Mouse (Mus musculus): ENCODE measurements around the gene Syt12.
A peak's percentile ranks its signal among the peaks of the same experiment; 100 is the strongest.

Syt12 gene

DNA sequence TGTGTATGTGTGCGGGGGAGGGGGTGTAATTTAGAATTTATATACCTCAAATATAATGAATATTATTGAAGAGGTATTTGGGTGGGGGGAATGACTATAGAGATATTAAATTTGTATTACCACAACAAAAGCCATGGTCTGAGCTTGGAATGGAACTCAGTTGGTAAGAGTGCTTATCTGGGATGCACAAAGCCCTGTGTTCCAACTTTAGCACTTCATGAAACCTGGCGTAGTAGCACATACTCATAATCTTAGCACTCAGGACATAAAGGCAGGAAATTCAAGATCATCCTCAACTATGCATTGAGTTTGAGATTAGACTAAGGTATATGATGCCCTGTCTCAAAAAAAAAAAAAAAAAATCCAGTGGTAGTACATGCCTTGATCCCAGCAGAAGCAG, 72.4 kb downstream of the Syt12 start:
- DNase-seq (ENCODE audit: low spot score) = no peak

DNA sequence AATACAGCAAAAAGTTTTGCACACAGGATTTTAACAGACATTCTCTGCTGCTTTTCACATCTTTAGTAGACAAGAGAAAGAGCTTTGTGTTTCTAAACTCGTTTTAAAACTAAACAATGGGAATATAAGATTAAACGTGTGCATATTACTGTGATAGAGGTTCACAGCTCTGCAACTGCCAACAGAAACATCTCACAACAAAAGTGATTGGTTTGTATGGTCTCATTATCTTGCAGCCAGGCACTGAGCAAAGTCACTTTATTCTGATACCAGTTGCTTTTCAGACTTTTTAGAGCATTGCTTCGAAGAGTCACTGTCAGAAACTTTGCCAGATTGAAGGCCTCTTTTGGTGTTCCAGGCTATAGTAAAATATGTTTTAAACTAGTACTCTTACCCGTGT, 78.3 kb downstream of the Syt12 start:
- no peak for DNase-seq (ENCODE audit: low spot score)

DNA sequence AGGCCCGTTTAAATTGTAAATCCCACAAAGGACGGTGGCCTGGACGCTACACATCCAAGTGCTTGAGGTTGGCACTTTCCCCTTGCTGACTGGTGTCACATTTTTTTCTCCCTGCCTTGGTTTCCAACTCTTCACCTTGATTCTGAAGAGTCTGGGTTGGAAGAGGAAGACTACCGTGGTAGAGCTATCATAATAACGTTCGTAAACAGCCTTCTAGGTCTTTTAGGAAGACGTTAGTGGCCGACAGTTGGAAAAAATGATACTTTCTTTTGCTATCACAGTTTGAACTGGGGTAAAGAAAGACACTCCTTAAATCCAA, 78.7 kb downstream of the Syt12 start:
- no peak for DNase-seq (ENCODE audit: low spot score)

DNA sequence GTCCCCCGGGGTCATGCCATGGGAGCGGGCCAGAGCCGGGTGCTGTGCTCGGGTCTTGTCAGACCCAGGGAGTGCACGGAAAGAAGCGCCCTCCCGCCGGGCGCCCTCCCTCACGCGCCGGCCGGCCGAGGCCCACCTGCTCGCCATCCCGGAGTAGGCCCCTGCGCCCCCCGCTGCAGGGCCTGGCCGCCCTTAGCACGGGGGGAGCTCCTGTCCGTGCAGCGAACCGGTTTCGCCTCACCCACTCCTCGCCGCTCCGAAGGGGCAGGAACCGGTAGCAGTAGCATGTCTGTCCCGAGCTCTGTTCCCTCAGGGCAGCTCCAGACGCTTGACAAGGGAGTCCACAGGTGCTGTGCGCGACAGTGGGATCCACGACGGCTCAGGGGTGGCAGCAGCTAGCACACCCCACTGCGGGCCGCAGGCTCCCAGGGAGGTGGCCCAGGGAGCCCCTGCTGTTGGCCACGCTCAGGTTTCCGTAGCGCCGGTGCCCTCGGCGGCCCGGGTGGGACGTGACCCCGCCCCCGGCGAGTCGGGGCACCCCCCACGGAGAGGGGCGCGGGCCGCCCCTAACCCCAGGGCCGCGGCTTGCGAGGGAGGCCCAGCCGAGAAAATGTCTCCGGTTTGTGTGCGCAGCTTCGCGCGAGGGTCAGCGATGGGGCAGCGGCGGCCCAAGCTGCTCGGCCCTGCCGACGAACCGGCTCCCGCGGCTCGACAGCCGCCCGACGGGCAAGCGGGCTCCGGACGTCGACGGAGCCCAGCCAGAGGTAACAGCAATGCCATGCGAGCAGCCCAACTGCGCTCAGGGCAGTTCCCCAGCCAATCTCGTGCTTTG, 79.2 kb downstream of the Syt12 start, which contains the start of gene Kdm2a:
Gene Kdm2a (minus strand): TSS at position 488 of the 832 bp plus-strand sequence.
- DNase-seq (ENCODE audit: low spot score) = peak; percentile 74

DNA sequence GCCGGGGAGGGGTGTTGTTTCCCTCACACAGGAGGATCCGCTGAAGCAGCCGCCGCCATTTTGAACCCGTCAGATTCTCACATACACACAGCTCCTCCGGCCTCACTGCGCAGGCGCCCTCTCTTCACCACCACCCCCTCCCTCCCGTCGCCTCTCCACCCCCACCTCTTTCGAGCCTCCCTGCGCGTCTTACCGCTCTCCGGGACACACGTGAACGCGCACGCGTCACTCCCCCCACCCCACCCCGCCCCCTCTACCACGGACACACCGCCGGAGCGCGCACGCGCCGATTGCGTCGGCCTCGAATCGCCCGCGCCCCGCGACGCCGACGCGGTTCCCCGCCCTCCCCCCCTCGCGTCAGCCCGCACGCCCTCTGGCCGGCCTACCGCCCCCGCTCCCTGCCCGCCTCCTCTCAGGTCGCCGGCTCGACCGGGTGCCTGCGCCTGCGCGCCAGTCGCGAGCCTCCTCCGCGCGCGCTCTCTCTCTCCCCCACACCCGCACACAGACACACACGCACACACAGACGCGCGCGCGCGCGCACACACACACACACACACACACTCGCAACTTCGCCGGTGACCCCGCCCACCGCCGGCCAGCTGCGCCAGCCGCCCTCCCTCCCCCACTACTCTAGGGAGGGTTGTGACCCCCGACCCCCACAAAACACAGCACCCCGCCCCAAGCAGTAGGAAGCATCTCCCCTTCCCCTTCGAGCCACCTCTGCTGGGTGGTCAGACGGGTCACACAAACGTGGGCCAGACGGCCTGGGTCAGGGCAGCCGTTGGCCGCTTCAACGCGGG, 80.0 kb downstream of the Syt12 start:
- peak; percentile 96 for DNase-seq (ENCODE audit: low spot score)

DNA sequence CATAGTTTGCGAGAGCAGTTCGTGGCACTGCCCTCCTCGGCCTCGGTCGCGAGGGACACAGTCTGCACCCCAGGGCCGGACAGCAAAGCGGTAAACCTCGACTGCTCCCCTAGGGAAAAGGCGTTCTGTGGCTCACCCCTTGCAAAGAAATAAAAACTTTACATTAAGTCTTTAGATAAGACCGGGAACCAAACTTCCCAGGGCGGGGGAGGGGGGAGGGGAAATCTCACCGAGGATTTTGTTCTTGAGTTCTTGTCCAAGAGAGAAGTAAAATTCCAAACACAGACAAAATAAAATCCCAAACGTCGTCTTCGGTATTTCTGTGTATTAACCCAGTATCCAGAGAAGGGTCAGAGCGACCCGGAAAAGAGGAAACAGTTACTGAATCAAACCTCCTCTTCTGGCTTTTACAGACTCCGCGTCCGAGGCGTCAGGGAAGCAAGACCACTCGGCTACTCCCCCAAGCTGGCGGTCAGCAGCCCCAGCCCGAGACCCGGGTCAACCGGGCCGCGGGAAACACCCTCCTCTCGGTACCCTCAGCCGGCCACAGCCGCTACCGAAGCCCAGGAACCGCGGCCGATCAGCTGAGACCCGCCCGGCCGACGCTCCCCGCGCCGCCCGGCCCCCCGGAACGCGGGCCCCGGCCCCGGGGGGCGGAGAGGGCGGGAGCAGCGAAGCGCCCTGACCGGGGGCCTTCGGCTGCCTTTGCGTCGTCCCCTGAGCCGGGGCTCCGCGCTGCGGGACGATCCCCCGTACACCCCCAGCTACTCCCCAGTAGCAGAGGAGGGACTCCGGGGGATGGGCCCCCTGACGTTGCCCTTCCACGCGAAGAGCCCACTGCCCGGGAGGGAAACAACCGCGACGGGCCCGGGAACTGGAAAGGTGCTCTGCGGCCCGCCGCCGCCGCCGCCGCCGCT, 80.9 kb downstream of the Syt12 start:
- DNase-seq (ENCODE audit: low spot score) = peak; percentile 67

Data from testis, postnatal 10 days (tissue).